Mouse (Mus musculus) neutrophil, adult 5-6 weeks (primary cell): ENCODE measurements around the gene Itih2. TPM values are rescaled to one million over a fixed set of nuclear protein-coding genes. Genes with fewer than 3 reads are reported as not detected.
A peak's percentile ranks its signal among the peaks of the same experiment; 100 is the strongest.

Experiments used
- ATAC-seq: fragments of 151-379, 151-347 bp; 2 replicates; pipeline ENCODE4 v1.8.0; 2017; ENCODE audit warnings: mild to moderate bottlenecking, moderate TSS enrichment; ENCODE audit not compliant: insufficient number of reproducible peaks, poor library complexity, low FRiP score, severe bottlenecking; ENCODE audit errors: extremely low read depth
- total RNA-seq: library from RNA; stranded (forward); fragments of 200-1000 nt; gene quantifications from 2 replicates; pipeline ENCODE4 v1.2.3, GENCODE M21; 2017

Itih2 gene
- total RNA-seq, 1 experiment from 2014 or later, result not detected

DNA sequence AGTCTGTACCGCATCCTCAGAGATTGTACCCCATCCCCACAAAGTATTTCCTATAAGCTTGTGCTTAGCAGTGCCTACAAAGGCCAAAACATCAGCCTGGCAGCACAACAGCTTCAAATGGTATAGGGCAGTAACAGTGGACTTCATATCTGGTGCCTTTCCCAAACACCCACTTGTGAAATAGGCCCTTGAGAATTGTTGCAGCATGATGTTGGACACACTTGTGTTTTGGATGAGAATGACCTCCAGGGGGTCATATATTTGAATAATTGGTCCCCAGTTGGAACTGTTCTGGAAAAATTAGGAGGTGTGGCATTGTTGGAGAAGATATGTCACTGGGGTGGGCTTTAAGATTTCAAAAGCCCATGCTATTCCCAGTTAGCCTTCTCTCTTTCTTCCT is 79.2 kb downstream of the Itih2 start:
- no peak for ATAC-seq

DNA sequence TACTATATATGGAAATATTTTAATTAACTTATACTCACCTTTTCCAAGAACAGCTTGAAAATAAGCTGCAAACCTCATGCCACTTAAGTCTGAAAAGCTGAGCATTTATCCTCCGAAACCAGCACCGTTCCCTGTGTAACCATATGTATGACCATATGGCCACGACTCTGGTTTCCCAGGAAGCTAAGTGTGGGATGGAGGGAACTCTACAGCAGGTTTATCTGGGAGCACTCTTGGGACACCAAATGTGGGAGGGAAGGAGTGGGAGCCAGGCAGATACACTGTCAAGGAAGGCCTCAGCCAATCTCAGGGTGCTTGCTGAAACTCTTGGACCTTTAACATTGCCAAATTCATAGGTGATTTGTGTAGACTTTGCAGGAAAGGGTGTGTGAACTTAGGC is 80.3 kb downstream of the Itih2 start:
- no peak for ATAC-seq

DNA sequence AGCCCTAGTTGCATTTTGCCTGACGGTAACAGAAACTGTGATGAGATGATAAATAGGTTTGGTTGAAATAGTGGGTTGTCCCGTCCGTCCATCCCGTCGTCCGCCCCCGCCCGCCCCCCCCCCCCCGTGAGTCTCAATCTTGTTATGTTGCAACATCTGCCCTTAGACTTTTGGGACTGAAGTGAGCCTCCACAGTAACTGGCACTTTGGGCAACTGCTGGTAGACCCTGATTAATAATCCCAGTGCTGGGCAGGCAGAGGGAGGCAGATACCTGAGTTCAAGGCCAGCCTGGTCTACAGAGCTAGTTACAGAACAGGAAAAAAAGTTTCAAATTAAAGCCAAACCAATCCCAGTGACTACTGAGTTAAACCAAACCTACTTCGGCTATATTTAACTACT is 81.7 kb downstream of the Itih2 start:
- ATAC-seq, result no peak

DNA sequence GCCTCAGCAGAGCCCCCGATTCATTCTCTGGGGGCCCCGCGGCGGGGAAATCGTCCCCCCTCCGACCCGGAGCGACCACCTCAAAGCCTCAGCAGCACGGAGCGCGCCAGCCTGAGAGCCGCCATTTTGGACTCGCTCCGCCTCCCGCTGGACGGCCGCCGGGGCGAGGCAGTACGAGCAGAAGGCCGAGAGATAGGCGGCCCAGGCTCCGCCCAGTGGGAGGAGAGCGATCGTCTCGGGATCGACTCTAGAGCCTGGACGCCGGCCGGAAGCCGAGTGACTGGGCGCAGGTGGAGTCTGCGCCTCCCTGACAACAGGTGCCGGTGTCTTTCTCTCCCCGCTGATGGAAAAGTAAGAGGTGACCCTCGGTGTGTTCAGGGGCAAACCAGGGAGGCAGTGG is 82.7 kb downstream of the Itih2 start, which contains the start of gene Taf3:
Gene Taf3 (minus strand): TSS at position 136 of the 400 bp plus-strand sequence.
- peak; percentile 99 for ATAC-seq

DNA sequence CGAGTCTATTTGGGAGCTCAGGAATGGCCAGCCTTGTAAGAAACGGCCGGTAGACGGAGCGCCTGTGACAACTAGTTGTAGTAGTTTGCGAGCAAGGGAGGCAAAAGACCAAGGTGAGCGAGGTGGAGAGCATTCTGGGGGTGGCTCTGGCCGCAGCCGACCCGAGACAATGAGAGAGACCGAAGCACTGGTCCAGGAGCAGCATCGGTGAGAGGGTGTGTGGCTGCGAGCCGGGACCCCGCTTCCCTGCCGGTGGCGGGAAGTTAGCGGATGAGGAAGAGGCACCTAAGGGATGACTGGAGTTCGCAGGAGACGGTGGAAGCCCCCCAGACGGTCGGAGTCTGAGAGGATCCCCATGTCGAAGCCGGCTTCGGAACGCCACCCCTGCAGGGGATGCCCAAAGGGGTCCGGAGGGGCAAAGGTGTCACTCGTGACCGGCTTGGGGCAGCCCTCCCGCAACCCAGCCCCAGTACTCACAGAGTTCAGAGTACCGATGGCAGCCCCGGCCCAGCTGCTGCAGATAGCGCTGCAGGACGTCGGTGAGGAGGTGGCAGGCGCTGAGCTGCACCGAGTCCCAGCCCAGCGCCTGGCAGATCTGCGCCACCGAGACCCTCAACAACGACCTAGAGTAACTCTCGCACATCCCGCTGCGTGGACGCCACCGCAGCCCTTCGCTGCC is 83.3 kb downstream of the Itih2 start:
- no peak for ATAC-seq

Other genes with a start within 250 kb of the Itih2 start
- not detected in 2 replicates for gene 9230102O04Rik, start 241.9 kb downstream of the Itih2 start, total RNA-seq
- 0.61 and 2.7 TPM in 2 replicates for gene Gata3, start 241.4 kb downstream of the Itih2 start, total RNA-seq
- gene Taf3, start 82.8 kb downstream of the Itih2 start, total RNA-seq, result 9.9 and 10.2 TPM in 2 replicates
- 196 and 203 TPM in 2 replicates for gene Atp5c1, start 50.9 kb downstream of the Itih2 start, total RNA-seq
- gene Kin, start 50.8 kb downstream of the Itih2 start, total RNA-seq, result 53.8 and 66.2 TPM in 2 replicates
- 6.1 and 6.9 TPM in 2 replicates for gene Itih5, start 22.2 kb upstream of the Itih2 start, total RNA-seq
- gene Sfmbt2, start 239.1 kb upstream of the Itih2 start, total RNA-seq, result 6.1 and 8.0 TPM in 2 replicates